Mouse (Mus musculus) common myeloid progenitor, adult 5-6 weeks (primary cell): ENCODE measurements around the gene Erc2. TPM values are rescaled to one million over a fixed set of nuclear protein-coding genes. Genes with fewer than 3 reads are reported as not detected.

Experiments used
- ATAC-seq: replicated peaks from 2 replicates; pipeline ENCODE4 v1.8.0; 2016; ENCODE audit warnings: low read depth, mild to moderate bottlenecking, moderate TSS enrichment, inconsistent platforms; ENCODE audit not compliant: poor library complexity, severe bottlenecking
- total RNA-seq: library from RNA; stranded (forward); fragments of 200-1000, 187-1606 nt; gene quantifications from 2 replicates; pipeline ENCODE4 v1.2.3, GENCODE M21; 2017

Erc2 gene
- total RNA-seq, 1 experiment from 2014 or later, result not detected

DNA sequence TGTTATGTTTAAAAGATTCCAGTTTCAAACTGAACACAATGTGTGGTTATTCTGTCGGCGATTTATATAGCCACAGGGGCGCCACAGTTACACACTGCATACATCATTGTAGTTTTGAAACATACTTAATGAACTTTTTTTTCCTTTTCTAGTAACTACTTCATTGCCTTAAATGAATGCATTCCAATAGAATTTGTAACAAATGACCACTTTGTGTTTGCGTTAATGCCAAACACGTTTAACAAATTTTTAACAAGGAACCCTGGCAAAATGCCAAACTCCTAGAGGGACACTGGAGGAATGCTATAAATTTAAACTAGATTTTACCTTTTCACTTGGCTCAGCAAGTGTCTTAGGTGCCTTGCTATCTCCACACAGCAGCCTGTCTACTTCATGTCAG is 845.7 kb downstream of the Erc2 start:
- no peak for ATAC-seq

DNA sequence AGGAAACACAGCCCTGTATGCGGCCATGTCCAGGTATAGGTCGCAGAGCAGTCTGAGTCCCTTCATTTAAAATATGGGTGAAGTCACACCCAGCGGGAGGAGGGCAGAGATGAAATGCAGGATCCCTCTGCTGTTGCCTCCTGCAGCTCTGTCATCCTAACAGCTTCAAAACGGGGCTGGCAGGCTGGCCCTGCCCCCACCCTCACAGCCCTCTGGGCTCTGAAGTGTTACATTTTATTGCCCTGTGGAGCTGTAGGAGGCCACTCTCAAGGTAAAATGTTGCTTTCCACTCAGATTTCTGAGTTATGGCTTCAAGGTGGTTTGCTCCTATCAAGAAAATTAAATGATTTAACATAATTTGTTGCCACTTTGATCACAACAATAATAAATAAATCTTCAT is 847.5 kb downstream of the Erc2 start:
- ATAC-seq, result no peak

DNA sequence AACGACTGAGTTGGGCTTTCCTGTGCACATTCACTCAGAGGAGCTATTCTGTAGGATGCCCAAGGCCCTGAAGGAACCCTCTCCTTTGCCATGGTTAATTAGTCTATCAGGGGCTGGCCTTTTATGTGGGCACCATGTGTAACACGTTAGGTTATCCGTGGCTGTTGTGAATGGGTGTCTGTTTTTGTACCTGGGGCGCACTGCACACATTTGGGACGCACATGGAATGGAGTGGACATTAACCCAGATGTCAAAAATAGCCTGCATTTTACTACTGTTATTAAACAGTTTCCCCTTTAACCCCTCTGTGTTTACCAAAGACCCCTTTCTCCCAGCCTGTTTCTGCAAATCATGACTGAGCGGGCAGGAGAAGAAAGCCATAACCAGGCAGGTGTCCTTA is 848.0 kb downstream of the Erc2 start:
- ATAC-seq, result no peak

DNA sequence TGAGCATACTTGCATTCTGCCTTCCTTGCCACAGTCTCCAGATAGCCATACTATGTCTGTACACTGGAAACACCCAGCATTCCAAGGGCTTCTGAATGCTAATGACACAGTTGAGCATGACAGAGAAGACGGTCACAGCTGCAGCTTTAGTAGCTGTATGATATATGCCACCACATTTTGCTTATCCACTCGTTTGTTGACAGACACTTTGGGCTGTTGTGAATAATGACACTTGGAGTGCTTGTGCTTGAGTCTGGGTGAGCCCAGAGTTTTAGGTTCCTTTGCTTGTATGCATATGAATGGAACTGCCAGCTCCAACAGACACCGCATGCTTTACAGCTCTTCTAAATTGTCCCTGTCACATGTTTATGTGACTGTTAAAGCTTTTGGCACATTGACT is 852.8 kb downstream of the Erc2 start:
- no peak for ATAC-seq

DNA sequence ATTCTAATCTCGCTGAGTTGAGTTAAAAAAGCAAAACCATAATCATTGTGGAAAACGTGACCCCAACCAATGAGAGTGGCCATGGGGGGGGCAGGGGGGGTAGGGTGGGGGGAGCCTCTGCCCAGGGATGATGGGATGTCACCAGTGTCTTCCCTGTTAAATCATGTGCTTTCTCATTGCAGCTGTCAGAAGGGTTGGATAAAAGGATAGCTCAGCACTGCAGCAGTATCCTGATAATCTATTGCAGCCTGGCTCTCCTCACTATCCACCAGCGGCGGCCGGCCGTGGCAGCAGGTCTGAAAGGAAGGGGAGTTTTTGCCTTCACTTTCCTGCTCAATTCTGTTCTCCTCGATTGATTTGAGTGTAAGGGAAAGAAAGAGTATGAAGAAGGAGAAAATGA is 853.2 kb downstream of the Erc2 start:
- ATAC-seq, result no peak

DNA sequence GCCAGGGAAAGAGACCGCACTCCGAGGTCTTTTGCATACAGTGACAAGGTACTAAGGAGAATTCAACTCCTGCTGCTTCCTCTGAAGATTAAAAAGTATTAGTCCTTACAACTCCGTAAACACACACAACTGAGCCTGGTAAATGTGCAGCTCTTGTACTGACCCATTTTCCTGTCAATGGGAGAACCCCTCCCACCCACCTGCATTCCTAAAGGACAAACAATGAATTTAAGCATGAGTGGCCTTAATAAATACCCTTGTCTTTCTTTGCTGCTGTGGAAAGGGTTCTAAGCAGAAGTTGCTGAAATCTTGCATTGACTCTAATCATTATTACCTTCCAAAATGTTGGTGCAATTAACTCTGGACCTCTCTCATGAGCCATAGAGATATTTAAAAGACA is 854.5 kb downstream of the Erc2 start:
- ATAC-seq, result no peak

DNA sequence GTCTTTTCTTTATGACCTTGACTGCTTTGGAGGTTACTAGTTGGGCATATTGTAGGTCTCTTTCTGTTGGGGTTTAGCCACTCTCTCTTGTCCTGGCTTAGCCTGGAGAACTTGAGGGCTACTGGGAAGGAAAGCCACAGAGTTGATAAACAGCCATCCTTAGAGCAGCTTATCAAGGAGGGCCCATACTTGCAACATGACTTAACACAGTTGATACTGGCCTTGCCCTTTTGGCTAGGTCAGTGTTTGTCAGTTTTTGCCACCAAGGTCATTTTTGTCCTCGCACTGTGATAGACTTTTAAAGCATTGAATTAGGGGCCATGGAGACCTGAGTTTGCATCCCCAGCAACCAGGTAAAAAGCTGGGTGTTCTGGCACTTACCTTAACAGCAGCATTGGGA is 858.6 kb downstream of the Erc2 start:
- ATAC-seq, result no peak

DNA sequence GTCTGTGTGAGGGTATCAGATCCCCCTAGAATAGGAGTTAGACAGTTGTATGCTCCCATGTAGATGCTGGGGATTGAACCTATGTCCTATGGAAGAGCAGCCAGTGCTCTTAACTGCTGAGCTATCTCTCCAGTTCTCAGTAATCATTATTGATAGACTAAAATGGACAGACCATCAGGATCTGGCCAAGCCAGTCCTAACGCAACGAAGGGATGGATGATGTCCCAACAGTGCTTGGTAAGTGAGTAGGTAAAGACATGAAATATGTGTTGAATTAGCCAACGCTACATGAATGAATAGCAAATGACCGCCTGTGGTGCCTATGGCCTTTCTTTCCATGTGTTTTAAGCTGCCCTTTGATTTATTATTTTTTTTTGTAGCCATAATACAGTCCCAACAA is 871.6 kb downstream of the Erc2 start:
- no peak for ATAC-seq

DNA sequence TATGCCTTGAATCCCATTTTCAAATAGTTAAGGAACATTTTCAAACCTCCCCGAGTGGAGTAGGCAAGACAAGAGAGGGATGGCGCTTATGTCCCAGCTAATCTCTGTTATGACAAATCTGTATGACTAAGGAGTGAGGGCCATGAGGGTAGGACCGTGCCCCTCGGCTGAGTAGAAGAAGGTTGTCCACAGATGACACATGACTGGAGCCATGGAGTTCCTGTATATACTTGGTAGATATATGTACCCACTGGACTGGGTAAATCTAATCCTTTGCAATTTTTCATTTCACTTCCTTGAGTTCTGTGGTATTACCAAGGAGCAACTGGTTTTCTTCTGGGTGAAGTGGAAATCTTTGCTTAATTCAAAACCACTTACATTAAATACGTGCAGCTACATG is 872.0 kb downstream of the Erc2 start:
- no peak for ATAC-seq

DNA sequence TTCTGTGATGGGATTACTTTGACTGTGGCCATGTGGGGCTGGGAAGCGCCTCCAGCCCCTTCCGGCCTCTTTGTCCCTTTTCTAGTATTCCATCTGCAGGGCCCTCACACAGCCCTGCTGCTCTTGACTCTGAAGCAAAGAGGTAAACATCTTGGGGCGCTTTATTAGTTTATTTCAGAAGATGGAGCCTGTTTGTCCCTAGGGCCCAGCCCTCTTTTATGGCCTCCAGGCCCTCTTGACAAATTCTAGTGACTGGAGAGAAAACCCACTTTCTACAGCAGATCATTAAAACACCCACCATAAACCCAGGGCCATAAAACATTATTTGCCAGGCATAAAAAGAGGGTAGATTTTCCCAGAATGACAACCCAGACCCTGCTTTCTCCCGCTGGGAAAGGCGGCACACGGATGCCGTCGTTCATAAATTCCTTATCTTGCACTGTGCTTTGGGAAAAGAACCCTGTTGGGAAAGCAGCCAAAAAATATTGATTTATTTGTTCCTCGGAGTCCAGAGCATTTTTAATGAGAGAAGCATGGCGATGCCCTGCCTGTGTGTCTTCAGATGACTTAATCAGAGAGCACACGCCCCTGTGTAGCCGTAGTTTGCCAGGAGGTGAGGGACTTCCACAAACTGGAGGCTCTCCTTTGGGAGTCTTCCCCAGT is 879.1 kb downstream of the Erc2 start:
- ATAC-seq, result no peak

DNA sequence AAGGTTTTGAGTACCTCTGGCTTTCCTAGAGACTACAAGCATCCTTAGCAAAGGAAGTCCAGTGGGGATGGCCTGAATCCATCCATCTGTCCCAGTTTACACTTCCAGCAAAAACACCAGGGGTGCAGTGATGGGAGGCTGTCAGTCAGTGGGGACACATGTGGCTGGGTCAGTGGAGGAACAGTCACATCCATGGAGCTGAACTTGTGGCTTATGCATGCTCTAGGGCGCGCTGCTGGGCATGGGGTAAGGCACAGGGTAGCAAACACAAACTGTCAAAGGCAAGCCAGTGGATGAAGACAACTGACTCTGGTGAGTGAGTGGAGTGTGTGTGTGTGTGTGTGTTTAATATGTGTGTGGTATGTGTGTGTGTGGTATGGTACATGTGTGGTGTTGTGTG is 881.0 kb downstream of the Erc2 start:
- no peak for ATAC-seq

DNA sequence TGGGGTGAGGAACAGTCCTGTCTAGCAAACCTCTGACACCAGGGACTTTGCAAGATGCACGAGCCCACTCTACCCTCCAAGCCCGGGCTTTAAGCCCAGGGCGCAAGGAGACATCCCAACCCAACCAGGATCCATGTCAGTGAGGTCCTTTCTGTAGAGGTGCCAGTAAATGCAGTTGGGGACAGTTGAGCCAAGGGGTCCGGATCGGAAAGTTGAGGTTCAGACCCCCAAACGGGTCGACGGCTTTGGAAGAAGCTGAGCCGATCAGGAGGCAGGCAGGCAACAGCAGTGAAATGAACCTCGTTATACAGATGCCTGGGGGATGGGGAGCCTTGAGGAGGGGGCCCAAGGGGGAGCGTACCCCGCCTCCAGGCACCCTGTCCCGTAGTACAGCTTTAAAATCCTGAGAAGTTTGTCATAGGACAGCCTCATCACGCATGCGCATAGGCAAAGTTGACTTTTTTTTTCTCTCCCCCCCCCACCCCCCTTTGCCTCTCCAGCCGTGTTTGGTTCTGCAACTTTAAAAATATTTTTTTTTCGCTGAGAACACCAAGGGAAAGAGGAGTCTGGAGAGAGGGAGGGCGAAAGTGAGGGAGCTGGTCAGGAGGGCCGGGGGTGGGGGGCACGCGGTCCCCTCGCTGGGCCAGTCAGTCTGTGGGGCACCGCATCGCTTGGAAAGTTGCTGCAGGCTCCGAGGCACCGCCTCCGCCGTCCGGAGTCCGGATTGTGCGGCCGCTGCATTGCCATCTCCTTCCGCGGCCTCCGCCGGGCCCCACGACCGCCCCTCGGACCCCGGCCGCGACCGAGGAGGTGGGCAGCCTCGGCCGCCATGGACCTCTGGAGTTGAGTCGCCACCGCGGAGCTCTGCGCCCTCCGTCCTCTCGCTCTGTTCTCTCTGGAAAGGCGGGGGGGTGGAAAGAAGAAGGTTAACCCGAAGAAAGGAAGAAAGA is 882.1 kb downstream of the Erc2 start, which contains the start of gene Wnt5a:
Wnt5a (plus strand) TSS at position 650 of the 950 bp plus-strand sequence.
- no peak for ATAC-seq

DNA sequence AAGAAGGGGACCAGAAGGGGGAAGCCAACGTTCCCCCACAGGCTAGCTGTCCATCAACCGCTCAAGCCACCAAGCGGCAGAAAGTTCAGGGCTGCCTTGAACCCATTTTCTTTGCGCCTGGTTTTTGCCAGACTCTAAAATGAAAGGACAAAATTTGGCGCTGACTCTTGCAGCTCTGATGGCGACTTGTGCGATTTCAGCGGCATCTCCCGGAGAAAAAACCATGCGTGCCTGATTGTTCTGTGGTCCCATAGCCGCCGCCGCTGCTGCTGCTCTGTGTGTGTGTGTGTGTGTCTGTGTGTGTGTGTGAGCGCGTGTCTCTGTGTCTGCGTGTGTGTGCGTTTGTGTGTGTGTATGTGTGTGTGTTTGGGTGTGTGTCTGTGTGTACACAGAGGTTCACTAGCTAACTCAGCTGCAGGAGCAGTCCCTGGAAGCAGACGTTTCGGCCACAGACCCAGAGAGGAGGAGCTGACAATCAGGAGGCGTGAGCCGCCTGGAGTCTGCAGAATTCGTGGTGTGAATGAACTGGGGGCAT is 882.9 kb downstream of the Erc2 start:
- no peak for ATAC-seq

DNA sequence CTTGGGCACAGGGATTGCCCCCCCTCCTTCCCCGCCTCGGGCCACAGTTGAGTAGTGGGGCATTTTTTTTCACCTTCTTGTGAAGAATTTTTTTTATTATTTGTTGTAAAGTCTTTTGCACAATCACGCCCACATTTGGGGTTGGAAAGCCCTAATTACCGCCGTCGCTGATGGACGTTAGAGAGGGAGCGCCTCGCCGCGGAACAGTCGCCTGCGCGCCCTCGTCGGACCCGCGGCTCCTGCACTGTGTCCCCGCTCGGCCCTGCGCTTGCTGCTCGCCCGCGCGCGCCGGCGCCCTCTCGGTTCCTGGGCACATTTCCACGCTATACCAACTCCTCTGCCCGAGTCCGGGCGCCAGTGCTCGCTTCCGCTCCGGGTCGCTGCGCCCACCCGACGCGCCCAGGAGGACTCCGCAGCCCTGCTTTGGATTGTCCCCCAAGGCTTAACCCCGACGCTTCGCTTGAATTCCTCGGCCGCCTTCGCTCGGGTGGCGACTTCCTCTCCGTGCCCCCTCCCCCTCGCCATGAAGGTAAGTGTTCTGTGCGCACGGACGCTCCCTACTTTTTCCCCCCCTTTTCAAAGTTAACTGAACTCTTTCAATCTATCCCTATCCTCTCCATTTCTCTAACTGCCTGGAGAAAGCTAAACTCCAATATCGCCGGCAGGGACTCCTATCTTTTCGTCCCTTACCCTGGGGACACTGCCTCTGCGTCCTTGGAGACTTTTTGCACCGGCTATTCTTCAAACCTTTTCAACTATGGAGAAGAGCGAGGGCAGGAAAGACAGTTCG is 883.6 kb downstream of the Erc2 start:
- ATAC-seq, result no peak; the same call in 1 of the 2 replicates

DNA sequence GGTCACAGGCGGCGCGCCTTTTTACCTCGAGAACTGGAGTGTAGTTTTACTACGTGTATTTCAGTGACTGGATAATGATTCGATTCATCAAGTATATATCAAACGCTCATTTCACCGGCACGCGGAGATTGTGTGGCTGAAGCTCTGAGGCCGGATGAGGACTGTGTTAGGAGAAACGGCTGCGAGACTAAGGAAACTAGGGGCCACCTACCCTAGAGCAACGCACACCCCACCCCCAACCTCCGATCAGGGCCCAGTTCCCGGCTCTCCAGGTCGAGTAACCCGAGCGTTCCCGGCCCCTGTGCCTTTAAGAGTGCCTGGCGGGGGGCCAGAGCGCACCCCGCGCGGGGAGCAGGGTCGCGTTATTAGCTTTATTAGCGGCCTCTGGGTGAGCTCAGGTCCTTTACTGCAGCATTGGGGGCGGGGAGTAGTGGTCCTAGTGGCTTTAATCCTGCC is 884.2 kb downstream of the Erc2 start:
- ATAC-seq, result no peak

DNA sequence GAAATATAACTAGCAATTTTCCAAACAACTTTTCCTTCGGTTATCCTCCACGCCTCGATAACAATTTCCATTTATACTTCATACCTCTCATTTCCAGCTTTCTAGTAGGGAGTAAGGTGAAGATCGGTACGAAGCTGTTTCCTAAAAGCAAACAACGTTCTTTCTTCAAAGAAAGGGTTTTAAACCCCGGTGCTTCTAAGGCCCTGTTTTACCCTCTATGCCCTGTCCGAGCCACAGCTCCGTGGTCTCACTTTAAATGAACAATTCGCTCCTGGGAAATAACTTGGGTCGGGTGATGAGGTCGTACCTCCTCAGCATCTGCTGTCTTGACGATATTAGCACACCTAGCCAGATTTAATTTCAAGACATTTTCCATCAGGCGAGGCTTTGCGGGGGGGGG is 884.8 kb downstream of the Erc2 start:
- ATAC-seq, result no peak

DNA sequence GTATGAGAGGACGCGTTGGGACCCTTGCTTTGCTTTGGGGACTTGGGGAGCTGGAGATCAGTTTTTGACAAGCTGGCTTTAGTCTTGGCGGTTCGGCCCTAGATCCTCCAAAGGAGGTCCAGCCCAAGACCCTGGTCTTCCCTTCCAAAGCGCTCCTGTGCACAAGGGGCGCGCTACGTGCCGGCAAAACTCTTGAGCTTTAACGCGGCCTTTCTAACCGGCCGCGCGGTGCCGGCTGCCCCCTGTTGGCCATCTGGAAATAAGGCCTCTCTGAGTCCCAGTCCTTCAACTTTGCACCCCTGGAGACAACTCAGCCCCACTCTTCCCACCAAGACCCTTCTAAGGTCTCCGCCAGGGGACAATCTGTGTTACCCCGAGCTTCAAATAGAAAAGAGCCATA is 885.2 kb downstream of the Erc2 start:
- ATAC-seq, result peak; percentile 60

DNA sequence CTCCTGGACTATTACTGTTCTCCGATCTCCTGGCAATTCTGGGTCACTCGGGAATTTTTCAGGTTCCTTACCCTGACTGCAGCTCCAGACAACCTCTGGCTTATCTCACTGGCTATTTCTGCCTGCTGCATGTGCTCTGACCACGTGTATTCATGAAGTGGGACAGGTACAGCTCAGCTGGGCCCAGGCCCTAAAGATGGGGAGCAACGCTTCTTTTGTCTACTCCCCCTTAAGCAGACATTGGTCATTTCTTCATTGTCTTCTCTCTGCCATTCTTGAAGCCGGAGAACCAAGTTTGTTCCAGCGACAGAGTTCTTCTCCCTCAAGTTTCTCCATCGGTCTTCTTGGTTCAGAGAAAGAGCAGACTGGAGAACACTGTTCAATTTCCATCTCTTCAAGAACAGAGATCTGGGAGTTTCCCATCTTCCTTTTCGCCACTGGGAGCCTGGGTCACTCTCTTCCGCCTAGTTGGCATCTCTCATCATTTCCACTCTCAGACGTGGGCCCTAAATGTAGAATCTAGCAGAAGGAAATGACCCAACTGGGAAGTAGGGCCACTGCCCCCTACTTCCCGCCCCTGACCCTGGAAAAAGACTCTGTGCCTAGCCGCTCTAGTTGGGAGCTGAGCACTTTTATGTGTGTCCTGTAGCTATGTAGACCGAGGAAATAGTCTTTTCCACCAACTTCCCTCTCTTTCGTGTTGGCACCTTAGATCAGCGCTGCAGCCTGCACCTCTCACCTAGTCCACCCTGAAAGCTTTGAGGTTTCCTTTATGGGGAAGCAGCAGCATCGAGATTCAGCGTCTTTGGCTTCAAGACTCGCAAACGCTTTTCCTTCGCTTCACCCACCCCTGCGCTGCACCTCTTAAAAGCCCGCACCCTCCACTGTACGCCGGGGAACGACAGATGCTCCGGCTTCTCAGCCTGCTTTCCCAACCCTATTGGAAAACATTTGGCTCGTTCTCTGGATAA is 886.3 kb downstream of the Erc2 start:
- ATAC-seq, result no peak
